20 mouse cellular contexts compared by ENCODE assay signal in the genomic region with DNA sequence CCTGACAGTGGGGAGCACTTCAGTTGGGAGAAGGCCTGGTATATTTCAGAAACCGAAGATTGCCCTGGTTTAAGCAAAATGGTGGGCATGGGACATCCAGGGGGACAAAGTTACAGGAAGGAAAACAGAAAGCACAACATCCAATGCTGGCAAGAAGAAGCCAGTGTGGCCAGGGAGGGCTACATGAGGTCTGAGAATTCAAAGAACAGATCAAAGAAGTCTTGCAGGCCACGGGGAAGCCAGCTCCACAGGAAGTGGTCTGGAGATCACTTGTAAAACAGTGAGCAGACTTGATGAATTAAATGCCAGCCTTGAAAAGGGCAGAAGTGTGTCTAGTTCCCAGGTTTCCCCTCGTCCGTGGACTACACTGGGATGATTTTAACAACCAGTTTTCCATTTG.
A peak's percentile ranks its signal among the peaks of the same experiment; 100 is the strongest.
DNase-seq lines count a peak whose midpoint lies in the region; ATAC-seq lines count a peak whose summit lies in the region.
"Had no signal": no experiment of that assay in that cellular context is flagged by ENCODE, and none has a peak within 500 bp of the region (broad histone marks: within the 10 kb centered on the region; RNA-seq: fewer than 3 reads in every experiment).

No protein-coding gene starts in this region.

- ATAC-seq in forebrain, embryonic 13.5 days: no peak
- no peak for ATAC-seq in midbrain, embryonic 15.5 days (replicated peaks)
- ATAC-seq: forebrain, embryonic 14.5 days; intestine, postnatal 0 days had no signal

- DNase-seq in forebrain, embryonic 10.5 days (ENCODE audit: extremely low spot score, low spot score): no peak
- peak; percentile 32 for DNase-seq in midbrain, embryonic 10.5 days (ENCODE audit: low spot score)
- peak; percentile 36 for DNase-seq in embryonic facial prominence, embryonic 10.5 days (ENCODE audit: low spot score)
- DNase-seq in mesoderm, embryonic 11.5 days (ENCODE audit: low read depth, low spot score): peak; percentile 17
- DNase-seq in urinary bladder, postnatal 14 days (ENCODE audit: low spot score): no peak
- no peak for DNase-seq in heart, adult 18-20 months
- DNase-seq: adrenal gland, adult 2 months; cerebellum, adult 18-20 months; cerebellum, postnatal 36 days; thymus, postnatal 36 days had no signal

- H3K36me3 ChIP-seq in forebrain, embryonic 10.5 days (replicated peaks): no peaks in the 10 kb centered on the region
- H3K36me3 ChIP-seq in forebrain, embryonic 13.5 days (ENCODE audit: poor library complexity, severe bottlenecking): no peaks in the 10 kb centered on the region
- H3K36me3 ChIP-seq in midbrain, embryonic 10.5 days: no peaks in the 10 kb centered on the region
- H3K36me3 ChIP-seq in midbrain, embryonic 15.5 days (replicated peaks): no peaks in the 10 kb centered on the region
- H3K36me3 ChIP-seq in embryonic facial prominence, embryonic 10.5 days (replicated peaks): no peaks in the 10 kb centered on the region
- H3K36me3 ChIP-seq: heart, embryonic 15.5 days; limb, embryonic 13.5 days; liver, embryonic 15.5 days had no signal

- no peak overlapping the region for H3K9ac ChIP-seq in forebrain, embryonic 13.5 days
- H3K9ac ChIP-seq in midbrain, embryonic 15.5 days: no peak overlapping the region
- H3K9ac ChIP-seq: heart, embryonic 15.5 days; hindbrain, embryonic 14.5 days; limb, embryonic 13.5 days; liver, embryonic 15.5 days had no signal

- H3K27ac ChIP-seq in forebrain, embryonic 10.5 days: peak overlapping the region; percentile 49; the same call in 1 of the 2 replicates
- H3K27ac ChIP-seq in forebrain, embryonic 13.5 days: no peak overlapping the region
- no peak overlapping the region for H3K27ac ChIP-seq in midbrain, embryonic 10.5 days (replicated peaks)
- no peak overlapping the region for H3K27ac ChIP-seq in midbrain, embryonic 15.5 days
- peak overlapping the region; percentile 54; the same call in 1 of the 2 replicates for H3K27ac ChIP-seq in embryonic facial prominence, embryonic 10.5 days (replicated peaks)
- H3K27ac ChIP-seq: heart, embryonic 15.5 days; hindbrain, embryonic 14.5 days; limb, embryonic 13.5 days; liver, embryonic 15.5 days; macrophage had no signal

- no peaks in the 10 kb centered on the region for H3K9me3 ChIP-seq in forebrain, embryonic 10.5 days
- H3K9me3 ChIP-seq in forebrain, embryonic 13.5 days (replicated peaks): no peaks in the 10 kb centered on the region
- no peaks in the 10 kb centered on the region for H3K9me3 ChIP-seq in midbrain, embryonic 10.5 days (replicated peaks)
- no peaks in the 10 kb centered on the region for H3K9me3 ChIP-seq in midbrain, embryonic 15.5 days
- no peaks in the 10 kb centered on the region for H3K9me3 ChIP-seq in embryonic facial prominence, embryonic 10.5 days
- H3K9me3 ChIP-seq: heart, embryonic 15.5 days; limb, embryonic 13.5 days; liver, embryonic 15.5 days had no signal

- peaks cover 15% of the 10 kb centered on the region for H3K4me1 ChIP-seq in forebrain, embryonic 10.5 days
- H3K4me1 ChIP-seq in forebrain, embryonic 13.5 days: peaks cover 4% of the 10 kb centered on the region
- H3K4me1 ChIP-seq in midbrain, embryonic 10.5 days: peaks cover 5% of the 10 kb centered on the region
- no peaks in the 10 kb centered on the region for H3K4me1 ChIP-seq in midbrain, embryonic 15.5 days
- peaks cover 15% of the 10 kb centered on the region for H3K4me1 ChIP-seq in embryonic facial prominence, embryonic 10.5 days
- H3K4me1 ChIP-seq: heart, embryonic 15.5 days; liver, embryonic 15.5 days had no signal

- WGBS in forebrain, embryonic 10.5 days: 65% methylated on average over 4 of the region's 4 CpGs
- 57% methylated on average over 4 of the region's 4 CpGs for WGBS in forebrain, embryonic 13.5 days
- WGBS in midbrain, embryonic 10.5 days: 49% methylated on average over 4 of the region's 4 CpGs
- WGBS in midbrain, embryonic 15.5 days: 49% methylated on average over 4 of the region's 4 CpGs
- 40% methylated on average over 4 of the region's 4 CpGs for WGBS in embryonic facial prominence, embryonic 10.5 days

- H3K4me2 ChIP-seq in forebrain, embryonic 13.5 days: no peak overlapping the region
- H3K4me2 ChIP-seq in midbrain, embryonic 15.5 days: no peak overlapping the region
- H3K4me2 ChIP-seq: heart, embryonic 15.5 days; hindbrain, embryonic 14.5 days; limb, embryonic 13.5 days; liver, embryonic 15.5 days had no signal

- H3K27me3 ChIP-seq in forebrain, embryonic 10.5 days (ENCODE audit: poor library complexity, severe bottlenecking): no peaks in the 10 kb centered on the region
- no peaks in the 10 kb centered on the region for H3K27me3 ChIP-seq in forebrain, embryonic 13.5 days
- H3K27me3 ChIP-seq in midbrain, embryonic 10.5 days (ENCODE audit: low read depth, poor library complexity, severe bottlenecking): no peaks in the 10 kb centered on the region
- H3K27me3 ChIP-seq in midbrain, embryonic 15.5 days (replicated peaks): no peaks in the 10 kb centered on the region
- H3K27me3 ChIP-seq in embryonic facial prominence, embryonic 10.5 days (replicated peaks; ENCODE audit: low read depth, poor library complexity, severe bottlenecking): no peaks in the 10 kb centered on the region
- H3K27me3 ChIP-seq: CH12.LX; heart, embryonic 15.5 days; limb, embryonic 13.5 days; liver, embryonic 15.5 days had no signal

- no peak overlapping the region for H3K4me3 ChIP-seq in forebrain, embryonic 10.5 days
- H3K4me3 ChIP-seq in forebrain, embryonic 13.5 days: no peak overlapping the region
- H3K4me3 ChIP-seq in midbrain, embryonic 10.5 days: no peak overlapping the region
- no peak overlapping the region for H3K4me3 ChIP-seq in midbrain, embryonic 15.5 days
- H3K4me3 ChIP-seq in embryonic facial prominence, embryonic 10.5 days: no peak overlapping the region
- H3K4me3 ChIP-seq: heart, embryonic 15.5 days; limb, embryonic 13.5 days; liver, embryonic 15.5 days had no signal

Comparison
In these comparisons a context has a peak if more than half of its experiments do, and no peak if none do; other contexts are left out.
1. H3K27ac ChIP-seq: peak in forebrain, embryonic 10.5 days (single experiment) and embryonic facial prominence, embryonic 10.5 days (single experiment); none in forebrain, embryonic 13.5 days (single experiment), midbrain, embryonic 10.5 days (single experiment) and midbrain, embryonic 15.5 days (single experiment).
2. DNase-seq: peak in midbrain, embryonic 10.5 days (single experiment), embryonic facial prominence, embryonic 10.5 days (single experiment) and mesoderm, embryonic 11.5 days (single experiment); none in forebrain, embryonic 10.5 days (single experiment), urinary bladder, postnatal 14 days (single experiment) and heart, adult 18-20 months (0 of 2).